Mouse (Mus musculus) hindbrain, postnatal 0 days (tissue): ENCODE results near the gene Cnpy2. TPM values are rescaled to one million over a fixed set of nuclear protein-coding genes. Genes with fewer than 3 reads are reported as not detected.
"Not testable (repeated sequence)": the region's sequence is repeated elsewhere in the genome, so short reads cannot be mapped to it uniquely, and the experiment has no call there.

Experiments used
- ATAC-seq: fragments of 200-750 bp; cut with Nextera tagmentation; 2 replicates; pipeline ENCODE4 v1.8.0; 2017; ENCODE audit warnings: mild to moderate bottlenecking, moderate TSS enrichment, moderate library complexity
- DNase-seq: peaks from one replicate; pipeline ENCODE4 v3.0.0-alpha.2; 2015; ENCODE audit warnings: low spot score
- H3K27ac ChIP-seq: fragments of 300-500 bp; sonication (generic); 2 replicates; pipeline ENCODE4 v1.5.1; 2014; ENCODE audit warnings: mild to moderate bottlenecking
- H3K27me3 ChIP-seq: fragments of 300-500 bp; sonication (generic); 2 replicates; pipeline ENCODE4 v1.6.1; 2014; ENCODE audit warnings: low read length, mixed read lengths; ENCODE audit not compliant: insufficient read depth
- H3K36me3 ChIP-seq: fragments of 300-500 bp; sonication (generic); 2 replicates; pipeline ENCODE4 v1.6.1; 2014; ENCODE audit warnings: low read length, mixed read lengths; ENCODE audit not compliant: insufficient read depth
- H3K4me1 ChIP-seq: fragments of 300-500 bp; sonication (generic); 2 replicates; pipeline ENCODE4 v1.6.1; 2014; ENCODE audit warnings: antibody characterized with exemption, low read length, mixed read lengths; ENCODE audit not compliant: insufficient read depth
- H3K4me2 ChIP-seq: fragments of 300-500 bp; sonication (generic); 2 replicates; pipeline ENCODE4 v1.6.1; 2014; ENCODE audit warnings: low read depth, mild to moderate bottlenecking, low read length, moderate library complexity, mixed read lengths
- H3K4me3 ChIP-seq: fragments of 300-500 bp; sonication (generic); 2 replicates; pipeline ENCODE4 v1.5.1; 2014; ENCODE audit warnings: low read length
- H3K9ac ChIP-seq: fragments of 300-500 bp; sonication (generic); replicated peaks from 2 replicates; pipeline ENCODE4 v1.6.1; 2014; ENCODE audit warnings: mild to moderate bottlenecking, low read length, moderate library complexity, mixed read lengths
- H3K9me3 ChIP-seq: fragments of 300-500 bp; sonication (generic); 2 replicates; pipeline ENCODE4 v1.6.1; 2016; ENCODE audit warnings: low read length, mixed read lengths
- CTCF ChIP-seq: IDR thresholded peaks from 2 replicates; pipeline ENCODE4 v1.5.1; 2016; ENCODE audit warnings: antibody characterized with exemption, control low read depth, low read depth
- WGBS: fragments of 180-500 bp; shearing (Covaris S2); extraction: QIAGEN DNeasy Blood & Tissue Kit; methylation state at CpG from one replicate; pipeline ENCODE4 v1.1.7; 2014; 5-methylcytosine and 5-hydroxymethylcytosine counted together
- polyA plus RNA-seq: library from polyadenylated mRNA; unstranded; fragments of >200 nt; fragmentation: Nextera tagmentation; extraction: Ambion mirVana; gene quantifications from 2 replicates; pipeline ENCODE4 v1.2.1, GENCODE M21; 2015
- total RNA-seq: library from RNA; depleted of rRNA; stranded (reverse); fragments of >200 nt; gene quantifications from 2 replicates; pipeline ENCODE4 v1.2.3, GENCODE M21; 2014

The Cnpy2 gene
- total and polyA plus RNA-seq, 2 experiments from 2014 or later = 42.9 to 186 TPM

GRCm38 (mm10) chr10:128310177-128310576, 12.1 kb upstream of the Cnpy2 start:
- Histone ChIP-seq H3K36me3 (peaks cover 32% of the 10 kb centered on the region), H3K4me2 (no peak overlapping the region), H3K4me1 (no peaks in the 10 kb centered on the region), H3K27me3 (no peaks in the 10 kb centered on the region), H3K4me3 (no peak overlapping the region), H3K27ac (0 out of 2 replicates have a peak overlapping the region, but pooled peaks have one; percentile 11), H3K9me3 (no peaks in the 10 kb centered on the region), H3K9ac (no peak overlapping the region)
- WGBS = 35% methylated on average over 11 of the region's 11 CpGs
- no peak for TF ChIP-seq CTCF
- DNase-seq (peak; percentile 46), ATAC-seq (no peak)

- H3K27me3 ChIP-seq = no peaks in the 10 kb centered on the region
- H3K9ac ChIP-seq = no peak overlapping the region
- DNase-seq (no peak), ATAC-seq (no peak)
- H3K4me3 ChIP-seq = no peak overlapping the region
- no peaks in the 10 kb centered on the region for H3K4me1 ChIP-seq
- no peak overlapping the region for H3K27ac ChIP-seq
- no peaks in the 10 kb centered on the region for H3K9me3 ChIP-seq
- H3K4me2 ChIP-seq = no peak overlapping the region
- H3K36me3 ChIP-seq = peaks cover 39% of the 10 kb centered on the region
- WGBS = 87% methylated on average over 4 of the region's 4 CpGs
- no peak for TF ChIP-seq CTCF
Observed at GRCm38 (mm10) chr10:128310902-128311301, 11.4 kb upstream of the Cnpy2 start.

- no peak overlapping the region for H3K9ac ChIP-seq
- H3K4me2 ChIP-seq = no peak overlapping the region
- WGBS = 92% methylated on average over 8 of the region's 8 CpGs
Observed at GRCm38 (mm10) chr10:128315578-128315977, 6.7 kb upstream of the Cnpy2 start.

GRCm38 (mm10) chr10:128321641-128322040, 618 bp upstream of the Cnpy2 start:
- Histone ChIP-seq H3K36me3 (peaks cover 37% of the 10 kb centered on the region), H3K4me2 (peak overlapping the region; percentile 82), H3K9me3 (no peaks in the 10 kb centered on the region), H3K27me3 (no peaks in the 10 kb centered on the region), H3K27ac (peak overlapping the region; percentile 98), H3K9ac (peak overlapping the region; percentile 87), H3K4me1 (peaks cover 11% of the 10 kb centered on the region; the same call in 1 of the 2 replicates), H3K4me3 (peak overlapping the region; percentile 68)
- TF ChIP-seq CTCF = no peak
- ATAC-seq (no peak), DNase-seq (no peak)
- 59% methylated on average over 12 of the region's 12 CpGs for WGBS

More at GRCm38 (mm10) chr10:128315578-128315977, 6.7 kb upstream of the Cnpy2 start:
- Histone ChIP-seq H3K4me3 (no peak overlapping the region), H3K27me3 (no peaks in the 10 kb centered on the region), H3K36me3 (peaks cover 72% of the 10 kb centered on the region), H3K9me3 (no peaks in the 10 kb centered on the region), H3K27ac (no peak overlapping the region), H3K4me1 (no peaks in the 10 kb centered on the region)
- no peak for ATAC-seq
- no peak for DNase-seq
- no peak for TF ChIP-seq CTCF

GRCm38 (mm10) chr10:128323516-128323915, 1.3 kb downstream of the Cnpy2 start:
- Histone ChIP-seq H3K36me3 (peaks cover 35% of the 10 kb centered on the region), H3K27ac (peak overlapping the region; percentile 98), H3K27me3 (no peaks in the 10 kb centered on the region), H3K4me3 (peak overlapping the region; percentile 68), H3K4me1 (peaks cover 11% of the 10 kb centered on the region; the same call in 1 of the 2 replicates), H3K9ac (peak overlapping the region; percentile 87), H3K9me3 (no peaks in the 10 kb centered on the region), H3K4me2 (peak overlapping the region; percentile 82)
- ATAC-seq = no peak
- TF ChIP-seq CTCF = no peak
- 86% methylated on average over 8 of the region's 8 CpGs for WGBS
- DNase-seq = no peak

- 94% methylated on average over 8 of the region's 8 CpGs for WGBS
- no peak overlapping the region for H3K4me2 ChIP-seq
- no peaks in the 10 kb centered on the region for H3K27me3 ChIP-seq
- DNase-seq = no peak
- peaks cover 11% of the 10 kb centered on the region; the same call in 1 of the 2 replicates for H3K4me1 ChIP-seq
- no peaks in the 10 kb centered on the region for H3K9me3 ChIP-seq
- TF ChIP-seq CTCF = no peak
- no peak overlapping the region for H3K27ac ChIP-seq
- ATAC-seq = no peak
- no peak overlapping the region for H3K4me3 ChIP-seq
- peaks cover 20% of the 10 kb centered on the region for H3K36me3 ChIP-seq
- H3K9ac ChIP-seq = no peak overlapping the region
Observed at GRCm38 (mm10) chr10:128326825-128327224, 4.6 kb downstream of the Cnpy2 start.

GRCm38 (mm10) chr10:128327610-128328009, 5.4 kb downstream of the Cnpy2 start:
- Histone ChIP-seq H3K4me2 (no peak overlapping the region), H3K9me3 (no peaks in the 10 kb centered on the region), H3K4me3 (no peak overlapping the region), H3K27me3 (no peaks in the 10 kb centered on the region), H3K4me1 (peaks cover 11% of the 10 kb centered on the region; the same call in 1 of the 2 replicates), H3K36me3 (peaks cover 20% of the 10 kb centered on the region), H3K9ac (no peak overlapping the region), H3K27ac (no peak overlapping the region)
- peak; percentile 20; the same call in 1 of the 2 replicates for TF ChIP-seq CTCF
- ATAC-seq (no peak), DNase-seq (no peak)
- 88% methylated on average over 10 of the region's 10 CpGs for WGBS

- H3K9me3 ChIP-seq, H3K4me1 ChIP-seq, H3K36me3 ChIP-seq, H3K4me3 ChIP-seq, H3K9ac ChIP-seq, H3K27me3 ChIP-seq, H3K27ac ChIP-seq, H3K4me2 ChIP-seq, DNase-seq, ATAC-seq: not testable (repeated sequence)
- WGBS = 72% methylated on average over 6 of the region's 6 CpGs
Observed at GRCm38 (mm10) chr10:128332358-128333249, 10.3 kb downstream of the Cnpy2 start.
